Mouse (Mus musculus) lung, adult 2 months (tissue): ENCODE results near the gene Stk10.

Source experiments
- CTCF ChIP-seq: fragments of 200-500 bp; IDR thresholded peaks from 2 replicates; pipeline ENCODE4 v1.5.1; 2011; ENCODE audit warnings: mild to moderate bottlenecking, low read length, control low read depth; ENCODE audit not compliant: insufficient read depth
- POLR2A ChIP-seq: fragments of 200-500 bp; IDR thresholded peaks from 2 replicates; pipeline ENCODE4 v1.6.1; 2011; ENCODE audit warnings: low read depth, mild to moderate bottlenecking, control low read depth, low read length, borderline replicate concordance; ENCODE audit errors: extremely low read depth

DNA sequence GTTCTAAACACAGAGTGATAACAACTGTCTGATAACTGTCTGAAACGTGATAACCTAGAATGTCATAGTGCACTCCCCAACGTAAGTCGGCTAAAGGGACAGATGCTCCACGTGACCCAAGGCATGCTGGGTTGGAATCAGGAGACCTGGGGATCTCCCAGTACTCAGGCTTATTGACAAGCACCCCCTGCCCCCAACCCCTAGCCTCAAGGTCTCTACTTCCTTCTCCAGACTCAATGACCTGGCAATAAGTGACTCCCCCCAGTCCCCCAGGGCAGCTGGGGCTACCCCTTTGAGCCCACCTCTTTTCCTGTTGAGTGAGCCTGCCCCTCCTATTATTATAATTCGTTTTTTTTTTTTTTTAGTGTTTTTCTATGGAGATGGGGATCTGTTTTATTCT, 29.6 kb downstream of the Stk10 start:
- no peak for TF ChIP-seq CTCF
- no peak for TF ChIP-seq POLR2A
